In the genomic region with DNA sequence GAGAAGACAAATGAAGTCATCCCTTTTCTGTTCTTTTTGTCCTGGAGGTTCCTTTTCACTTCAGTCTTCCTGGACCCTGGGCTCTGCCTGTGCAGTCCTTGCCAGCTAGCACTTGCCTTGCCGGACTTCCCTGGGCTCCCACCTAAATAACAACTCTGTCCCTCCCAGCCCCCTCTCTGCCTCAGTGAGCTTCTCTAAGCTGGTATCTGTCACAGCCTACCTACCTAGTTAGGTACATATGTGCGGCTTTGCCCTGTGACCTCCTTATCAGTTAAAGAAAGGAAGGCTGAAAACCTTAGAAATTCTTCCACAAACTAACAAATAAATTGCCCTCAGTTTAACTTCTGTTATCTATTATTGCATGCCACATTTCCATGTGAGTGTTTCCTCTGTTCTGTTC, we compare ENCODE assay signal across 21 mouse cellular contexts.
"Had no signal": no experiment of that assay in that cellular context is flagged by ENCODE, and none has a peak within 500 bp of the region (broad histone marks: within the 10 kb centered on the region; RNA-seq: fewer than 3 reads in every experiment).

No protein-coding gene starts in this region.

- H3K9ac ChIP-seq: liver, embryonic 14.5 days; lung, embryonic 14.5 days; midbrain, embryonic 12.5 days; neural tube, embryonic 13.5 days; neural tube, embryonic 15.5 days had no signal

- H3K4me1 ChIP-seq: midbrain, embryonic 10.5 days; midbrain, embryonic 12.5 days; neural tube, embryonic 13.5 days; neural tube, embryonic 15.5 days had no signal

- H3K36me3 ChIP-seq: midbrain, embryonic 10.5 days; midbrain, embryonic 12.5 days; neural tube, embryonic 13.5 days; neural tube, embryonic 15.5 days had no signal

- H3K9me3 ChIP-seq: megakaryocyte, embryonic 14.5 days; midbrain, embryonic 10.5 days; midbrain, embryonic 12.5 days; neural tube, embryonic 13.5 days; neural tube, embryonic 15.5 days had no signal

- H3K4me3 ChIP-seq: megakaryocyte, embryonic 14.5 days; midbrain, embryonic 10.5 days; midbrain, embryonic 12.5 days; myocyte; neural tube, embryonic 13.5 days; neural tube, embryonic 15.5 days had no signal

- ATAC-seq: midbrain, embryonic 16.5 days had no signal

- DNase-seq: lung, adult 18-20 months; lung, embryonic 14.5 days; lung, postnatal 10 days; lung, postnatal 4 days; midbrain, embryonic 14.5 days; retina, postnatal 1 day; right cerebral cortex, adult 18-20 months; right cerebral cortex, postnatal 25 days; right cerebral cortex, postnatal 4 days; spleen, adult 18-20 months; thymus, adult 18-20 months; thymus, postnatal 14 days; thymus, postnatal 36 days had no signal

- H3K27ac ChIP-seq: liver, embryonic 14.5 days; midbrain, embryonic 10.5 days; midbrain, embryonic 12.5 days; neural tube, embryonic 13.5 days; neural tube, embryonic 15.5 days had no signal

- H3K4me2 ChIP-seq: lung, embryonic 14.5 days; midbrain, embryonic 12.5 days; neural tube, embryonic 13.5 days; neural tube, embryonic 15.5 days had no signal

- H3K27me3 ChIP-seq: megakaryocyte, embryonic 14.5 days; midbrain, embryonic 12.5 days; neural tube, embryonic 13.5 days; neural tube, embryonic 15.5 days had no signal
